Mouse (Mus musculus) MEL (cell line): Measurements from ENCODE around the gene Prex1.

ENCODE experiments used
- CTCF ChIP-seq, 3 experiments: IDR thresholded peaks in 2 of 3; conservative IDR thresholded peaks in 1 of 3; 2 replicates each; pipeline ENCODE4 v1.5.1; 2011 to 2012; ENCODE audit warnings: low read length in 3 of 3, low read depth in 2 of 3, mild to moderate bottlenecking in 2 of 3, improper control_type of control experiment in 1 of 3, inconsistent platforms in 1 of 3, mixed read lengths in 1 of 3, moderate library complexity in 1 of 3; ENCODE audit not compliant: control insufficient read depth in 1 of 3, insufficient read depth in 1 of 3, poor library complexity in 1 of 3, severe bottlenecking in 1 of 3
- ELF1 ChIP-seq: IDR thresholded peaks from 2 replicates; pipeline ENCODE4 v1.6.1; 2014; ENCODE audit warnings: low read depth, mild to moderate bottlenecking, inconsistent platforms, low read length, improper control_type of control experiment, moderate library complexity
- GATA1 ChIP-seq: IDR thresholded peaks from 2 replicates; pipeline ENCODE4 v1.6.1; 2011; ENCODE audit warnings: low read depth, low read length, improper control_type of control experiment
- KAT2A ChIP-seq: conservative IDR thresholded peaks from 2 replicates; pipeline ENCODE4 v1.6.1; 2012; ENCODE audit warnings: low read depth, low read length, improper control_type of control experiment, inconsistent platforms
- MAX ChIP-seq: IDR thresholded peaks from 2 replicates; pipeline ENCODE4 v1.6.1; 2011; ENCODE audit warnings: low read length, improper control_type of control experiment
- NELFE ChIP-seq: IDR thresholded peaks from 2 replicates; pipeline ENCODE4 v1.6.1; 2011; ENCODE audit warnings: low read depth, low read length, improper control_type of control experiment
- POLR2A ChIP-seq, 2 experiments: IDR thresholded peaks; 2 replicates each; pipeline ENCODE4 v1.6.1; 2011 to 2012; ENCODE audit warnings: low read length in 2 of 2, mild to moderate bottlenecking in 2 of 2, control low read depth in 1 of 2, improper control_type of control experiment in 1 of 2, low read depth in 1 of 2, moderate library complexity in 1 of 2; ENCODE audit not compliant: control insufficient read depth in 1 of 2, insufficient read depth in 1 of 2, poor library complexity in 1 of 2
- TBP ChIP-seq: IDR thresholded peaks from 2 replicates; pipeline ENCODE4 v1.8.0; 2011; ENCODE audit warnings: low read depth, low read length, improper control_type of control experiment
- UBTF ChIP-seq: IDR thresholded peaks from 2 replicates; pipeline ENCODE4 v1.6.1; 2012; ENCODE audit warnings: low read depth, mild to moderate bottlenecking, inconsistent platforms, low read length, improper control_type of control experiment, moderate library complexity, borderline replicate concordance; ENCODE audit not compliant: insufficient read depth
- ZNF384 ChIP-seq: IDR thresholded peaks from 2 replicates; pipeline ENCODE4 v1.6.1; 2012; ENCODE audit warnings: low read depth, mild to moderate bottlenecking, inconsistent platforms, low read length, improper control_type of control experiment

- no peak for TF ChIP-seq CTCF (IDR thresholded peaks at IDR 0.05 in 2 of 3, conservative IDR thresholded peaks at IDR 0.05 in 1 of 3; ENCODE audit: control insufficient read depth in 1 of 3, insufficient read depth in 1 of 3, low read depth in 2 of 3, low read length in 3 of 3, poor library complexity in 1 of 3, severe bottlenecking in 1 of 3)
- TF ChIP-seq TBP, result no peak
- no peak for TF ChIP-seq ELF1
- no peak for TF ChIP-seq POLR2A (IDR thresholded peaks at IDR 0.05; ENCODE audit: control insufficient read depth in 1 of 2, insufficient read depth in 1 of 2, low read depth in 1 of 2, low read length in 2 of 2, poor library complexity in 1 of 2)
- TF ChIP-seq NELFE, result no peak
- TF ChIP-seq KAT2A, result no peak
- TF ChIP-seq ZNF384, result no peak
- TF ChIP-seq GATA1, result no peak
- TF ChIP-seq MAX, result no peak
- TF ChIP-seq UBTF, result no peak
These were observed 164.6 kb downstream of the Prex1 start for GRCm38 (mm10) chr2:166549069-166549468.
